Mouse (Mus musculus) midbrain, embryonic 12.5 days (tissue): Measurements from ENCODE around the gene Ssb. TPM values are rescaled to one million over a fixed set of nuclear protein-coding genes. Genes with fewer than 3 reads are reported as not detected.

Source experiments
- ATAC-seq: fragments of 200-750 bp; cut with Nextera tagmentation; 2 replicates; pipeline ENCODE4 v1.8.0; 2017; ENCODE audit warnings: low read depth, moderate TSS enrichment, moderate library complexity; ENCODE audit not compliant: low FRiP score
- H3K27ac ChIP-seq: fragments of 300-500 bp; sonication (generic); replicated peaks from 2 replicates; pipeline ENCODE4 v1.5.1; 2016; ENCODE audit warnings: mild to moderate bottlenecking
- H3K27me3 ChIP-seq: fragments of 300-500 bp; sonication (generic); 2 replicates; pipeline ENCODE4 v1.6.1; 2016; ENCODE audit warnings: mild to moderate bottlenecking
- H3K36me3 ChIP-seq: fragments of 300-500 bp; sonication (generic); 2 replicates; pipeline ENCODE4 v1.6.1; 2016
- H3K4me1 ChIP-seq: fragments of 300-500 bp; sonication (generic); 2 replicates; pipeline ENCODE4 v1.6.1; 2016
- H3K4me2 ChIP-seq: fragments of 300-500 bp; sonication (generic); replicated peaks from 2 replicates; pipeline ENCODE4 v1.6.1; 2016; ENCODE audit warnings: mild to moderate bottlenecking, moderate library complexity
- H3K4me3 ChIP-seq: fragments of 300-500 bp; sonication (generic); 2 replicates; pipeline ENCODE4 v1.5.1; 2016; ENCODE audit warnings: mild to moderate bottlenecking
- H3K9ac ChIP-seq: fragments of 300-500 bp; sonication (generic); replicated peaks from 2 replicates; pipeline ENCODE4 v1.6.1; 2016; ENCODE audit warnings: mild to moderate bottlenecking, moderate library complexity
- H3K9me3 ChIP-seq: fragments of 300-500 bp; sonication (generic); 2 replicates; pipeline ENCODE4 v1.6.1; 2016; ENCODE audit warnings: mild to moderate bottlenecking
- WGBS: fragments of 180-500 bp; shearing (Covaris S2); methylation state at CpG from one replicate; pipeline ENCODE4 v1.1.7; 2016; 5-methylcytosine and 5-hydroxymethylcytosine counted together
- polyA plus RNA-seq: library from polyadenylated mRNA; unstranded; fragments of >200 nt; fragmentation: Nextera tagmentation; extraction: Ambion mirVana; gene quantifications from 2 replicates; pipeline ENCODE4 v1.2.1, GENCODE M21; 2016

Ssb gene
- polyA plus RNA-seq, 1 experiment from 2014 or later = 379 TPM

DNA sequence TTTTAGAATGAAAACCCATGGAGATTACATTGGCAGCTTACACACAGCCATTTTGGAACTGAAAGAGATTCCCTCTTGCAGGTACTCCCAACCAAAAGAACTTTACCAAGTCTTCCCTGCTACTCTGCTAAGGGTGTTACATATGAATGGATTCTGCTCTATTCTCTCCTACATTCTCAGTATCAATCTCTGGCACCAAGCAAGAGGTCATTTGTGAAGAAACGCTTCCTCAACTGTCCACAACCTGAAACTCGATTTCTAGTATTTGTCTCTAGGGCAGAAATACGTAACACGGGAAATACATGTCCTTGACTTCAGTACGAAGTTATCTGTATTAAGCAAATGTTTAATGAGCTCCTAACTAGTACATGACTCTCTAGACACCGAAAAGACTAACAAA, 23.2 kb downstream of the Ssb start:
- Histone ChIP-seq H3K36me3 (no peaks in the 10 kb centered on the region), H3K27me3 (no peaks in the 10 kb centered on the region), H3K27ac (no peak overlapping the region), H3K9me3 (no peaks in the 10 kb centered on the region), H3K4me1 (peaks cover 12% of the 10 kb centered on the region), H3K9ac (peak overlapping the region; percentile 79; the same call in 1 of the 2 replicates), H3K4me3 (peak overlapping the region; percentile 63), H3K4me2 (peak overlapping the region; percentile 70)
- 65% methylated on average over 6 of the region's 6 CpGs for WGBS
- ATAC-seq = no peak

DNA sequence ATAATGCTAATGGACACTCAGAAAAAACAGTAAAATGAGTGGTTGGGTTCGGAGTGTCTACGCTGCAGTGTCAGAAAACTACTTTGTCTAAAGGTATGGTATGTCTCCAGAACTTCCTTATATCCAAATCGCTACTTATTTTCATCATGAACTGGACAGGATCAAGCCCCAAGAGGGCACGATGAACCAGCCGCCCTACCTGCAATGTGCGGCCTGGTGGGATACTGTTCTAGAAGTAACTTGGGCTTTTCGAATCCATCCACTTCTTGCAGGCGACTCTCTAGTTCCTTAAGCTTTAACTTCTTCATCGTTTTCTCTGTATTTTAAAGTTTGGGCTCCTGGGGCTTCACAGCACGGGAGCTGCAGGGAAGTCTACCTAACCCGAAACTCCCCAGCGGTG, 23.7 kb downstream of the Ssb start:
- Histone ChIP-seq H3K36me3 (no peaks in the 10 kb centered on the region), H3K9ac (peak overlapping the region; percentile 79), H3K4me3 (peak overlapping the region; percentile 63), H3K27me3 (no peaks in the 10 kb centered on the region), H3K4me1 (peaks cover 12% of the 10 kb centered on the region), H3K9me3 (no peaks in the 10 kb centered on the region), H3K4me2 (peak overlapping the region; percentile 70), H3K27ac (no peak overlapping the region)
- 8% methylated on average over 12 of the region's 12 CpGs for WGBS
- no peak for ATAC-seq

DNA sequence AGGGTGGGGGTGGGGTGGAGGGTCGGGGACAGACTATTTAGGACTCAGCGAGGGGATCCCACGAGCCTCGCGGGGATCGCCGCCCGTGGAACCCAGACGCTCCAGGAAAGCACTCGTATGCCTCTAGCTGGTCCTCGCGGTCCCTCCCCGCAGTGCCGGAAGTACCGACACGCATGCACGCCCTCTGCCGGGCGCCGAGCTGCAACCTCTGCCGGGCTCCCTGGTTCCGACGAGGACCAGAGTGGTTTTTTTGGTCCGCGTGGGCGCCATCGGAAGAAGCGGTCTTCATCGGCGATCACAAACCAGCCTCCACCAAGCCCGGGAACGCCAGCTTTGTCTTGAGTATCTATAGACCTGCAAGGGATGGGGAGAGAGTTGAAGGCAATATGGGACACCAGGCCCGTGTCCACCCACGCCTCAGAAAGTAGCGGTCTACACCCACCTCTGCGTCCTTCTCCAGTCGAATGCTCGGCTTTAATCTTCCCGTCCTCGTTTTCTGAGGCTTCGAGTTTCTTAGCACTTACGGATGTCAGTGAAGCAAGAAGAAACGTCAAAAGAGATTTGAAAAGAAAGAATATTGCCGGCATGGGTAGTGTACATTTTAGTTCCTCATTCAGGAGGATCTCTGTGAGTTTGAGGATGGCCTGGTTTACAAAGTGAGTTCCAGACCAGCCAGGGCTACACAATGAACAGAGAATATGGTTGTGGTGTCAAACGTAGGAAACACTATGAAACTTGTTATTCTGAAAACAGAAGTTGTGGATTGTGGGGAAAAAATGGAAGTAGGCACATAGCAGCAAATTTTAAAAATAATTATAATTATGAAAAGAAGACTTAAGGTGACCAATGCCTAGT, 24.3 kb downstream of the Ssb start, which contains the start of gene Mettl5:
Gene Mettl5 (minus strand): TSS at position 165 of the 855 bp plus-strand sequence.
- H3K27ac ChIP-seq = 0 out of 2 replicates have a peak within 1 kb of the TSS, but pooled peaks have one; percentile 27
- WGBS = 2% methylated on average over 45 of the region's 45 CpGs
- H3K4me3 ChIP-seq = peak within 1 kb of the TSS; percentile 63
- H3K27me3 ChIP-seq = no peaks in the 10 kb centered on the region
- peak; percentile 94 for ATAC-seq
- H3K9me3 ChIP-seq = no peaks in the 10 kb centered on the region
- peak within 1 kb of the TSS; percentile 79 for H3K9ac ChIP-seq
- H3K4me2 ChIP-seq = peak within 1 kb of the TSS; percentile 70
- H3K36me3 ChIP-seq = no peaks in the 10 kb centered on the region
- H3K4me1 ChIP-seq = peaks cover 12% of the 10 kb centered on the region

DNA sequence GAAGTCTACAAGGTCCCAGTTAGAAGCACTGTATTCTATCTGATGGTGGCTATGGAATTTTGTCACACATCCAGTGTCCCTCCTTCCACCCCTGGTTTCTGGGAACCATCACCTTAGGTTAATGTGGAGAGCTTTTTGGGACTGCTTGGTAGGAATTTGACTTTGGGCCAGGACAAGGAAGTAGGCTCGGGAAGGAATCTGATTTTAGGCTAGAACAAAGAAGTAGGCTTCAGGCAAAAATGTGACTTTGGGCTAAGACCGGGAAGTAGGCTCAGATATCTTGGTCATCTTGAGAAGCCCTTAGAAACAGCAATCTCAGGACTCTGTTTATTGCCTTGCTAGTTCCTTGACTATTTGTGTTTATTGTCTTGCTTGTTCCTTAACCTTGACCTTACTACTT, 27.6 kb downstream of the Ssb start:
- H3K4me3 ChIP-seq = no peak overlapping the region
- H3K4me1 ChIP-seq = peaks cover 12% of the 10 kb centered on the region
- no peaks in the 10 kb centered on the region for H3K9me3 ChIP-seq
- no peaks in the 10 kb centered on the region for H3K27me3 ChIP-seq
- no peak overlapping the region for H3K9ac ChIP-seq
- no peak for ATAC-seq
- H3K27ac ChIP-seq = no peak overlapping the region
- WGBS = 88% methylated on average over 2 of the region's 2 CpGs
- H3K36me3 ChIP-seq = no peaks in the 10 kb centered on the region
- no peak overlapping the region for H3K4me2 ChIP-seq

- H3K9me3 ChIP-seq = no peaks in the 10 kb centered on the region
- peaks cover 2% of the 10 kb centered on the region; the same call in 1 of the 2 replicates for H3K4me1 ChIP-seq
- no peak overlapping the region for H3K9ac ChIP-seq
- H3K27ac ChIP-seq = no peak overlapping the region
- H3K27me3 ChIP-seq = no peaks in the 10 kb centered on the region
- ATAC-seq = no peak
- 77% methylated on average over 7 of the region's 7 CpGs for WGBS
- no peak overlapping the region for H3K4me2 ChIP-seq
- no peaks in the 10 kb centered on the region for H3K36me3 ChIP-seq
- no peak overlapping the region for H3K4me3 ChIP-seq
Observed at GRCm38 (mm10) chr2:69890843-69891242, 29.5 kb downstream of the Ssb start.

DNA sequence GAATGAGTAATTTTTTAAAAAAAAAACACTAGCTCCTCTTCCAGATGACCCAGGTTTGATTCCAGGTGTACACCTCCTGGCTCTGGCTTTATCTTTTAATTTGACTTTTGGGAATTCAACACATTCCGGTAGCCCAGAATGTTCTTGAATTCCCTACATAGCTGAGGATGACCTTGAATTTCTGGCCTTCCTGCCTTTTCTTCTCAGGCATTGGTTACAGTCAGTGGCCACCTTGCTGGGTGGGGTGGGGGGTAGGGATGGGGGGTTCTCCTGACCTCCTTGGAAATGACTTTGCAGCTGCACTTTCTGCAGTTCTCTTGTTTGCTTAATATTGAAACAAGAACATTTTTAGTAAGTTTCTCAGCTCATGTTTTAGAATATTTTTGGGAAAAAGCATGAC, 31.8 kb downstream of the Ssb start:
- H3K36me3 ChIP-seq = no peaks in the 10 kb centered on the region
- WGBS = 84% methylated on average over 1 of the region's 1 CpGs
- H3K27me3 ChIP-seq = no peaks in the 10 kb centered on the region
- no peak overlapping the region for H3K27ac ChIP-seq
- H3K9me3 ChIP-seq = no peaks in the 10 kb centered on the region
- no peak for ATAC-seq
- no peak overlapping the region for H3K4me3 ChIP-seq
- no peak overlapping the region for H3K9ac ChIP-seq
- H3K4me1 ChIP-seq = peaks cover 2% of the 10 kb centered on the region; the same call in 1 of the 2 replicates
- no peak overlapping the region for H3K4me2 ChIP-seq

DNA sequence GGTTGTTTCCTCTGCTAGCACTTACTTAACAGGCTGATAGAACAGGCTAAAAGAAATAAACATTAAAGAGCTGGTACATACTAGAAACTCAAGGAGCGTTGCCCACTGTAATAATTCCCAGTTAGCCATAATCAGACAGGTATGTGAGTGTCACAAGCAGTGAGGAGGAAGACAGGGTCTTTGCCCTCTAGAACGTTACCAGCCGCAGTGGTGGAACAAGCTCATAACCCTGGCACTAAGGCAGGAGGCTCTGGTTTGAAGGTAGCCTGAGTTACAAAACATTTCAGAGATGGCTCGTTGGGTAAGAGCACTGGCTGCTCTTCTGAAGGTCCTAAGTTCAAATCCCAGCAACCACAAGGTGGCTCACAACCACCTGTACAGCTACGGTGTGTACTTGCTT, 32.5 kb downstream of the Ssb start:
- WGBS = 86% methylated on average over 5 of the region's 5 CpGs
- no peak overlapping the region for H3K4me2 ChIP-seq

DNA sequence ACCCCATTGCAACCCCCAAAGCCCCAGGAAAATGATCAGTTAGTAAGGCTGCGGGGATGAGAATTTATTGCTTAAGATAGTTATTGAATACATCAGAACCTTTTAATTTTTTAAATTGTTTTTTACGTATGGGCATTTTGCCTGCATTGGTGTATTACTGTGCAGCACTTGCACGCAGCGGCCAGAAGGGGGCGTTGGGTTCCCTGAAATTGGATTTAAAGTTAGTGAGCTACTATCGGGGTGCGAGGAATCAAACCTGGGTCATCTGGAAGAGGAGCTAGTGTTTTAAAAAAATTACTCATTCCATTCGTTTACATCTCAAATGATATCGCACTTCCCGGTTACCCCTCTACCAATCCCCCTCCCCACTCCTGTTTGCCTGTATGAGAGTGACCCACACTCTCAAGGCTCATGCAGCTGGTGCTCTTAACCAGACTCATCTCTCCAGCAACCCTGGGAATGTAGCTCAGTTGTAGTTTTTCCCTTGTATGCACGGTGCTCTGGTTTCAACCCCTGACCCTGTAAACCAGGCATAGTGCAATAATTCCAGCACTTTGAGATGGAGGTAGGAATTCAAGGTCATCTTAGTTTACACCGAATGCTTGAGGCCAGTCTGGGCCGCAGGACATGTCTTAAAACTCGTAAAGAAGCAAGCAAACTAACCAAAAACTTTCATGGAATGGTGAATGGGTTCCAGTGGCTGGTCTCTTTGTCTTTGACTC, 34.3 kb downstream of the Ssb start:
- ATAC-seq = no peak

More for the DNA sequence above, 32.5 kb downstream of the Ssb start:
- Histone ChIP-seq H3K27ac (no peak overlapping the region), H3K4me3 (no peak overlapping the region), H3K27me3 (no peaks in the 10 kb centered on the region), H3K9me3 (no peaks in the 10 kb centered on the region), H3K4me1 (peaks cover 9% of the 10 kb centered on the region), H3K9ac (no peak overlapping the region), H3K36me3 (no peaks in the 10 kb centered on the region)
- no peak for ATAC-seq

DNA sequence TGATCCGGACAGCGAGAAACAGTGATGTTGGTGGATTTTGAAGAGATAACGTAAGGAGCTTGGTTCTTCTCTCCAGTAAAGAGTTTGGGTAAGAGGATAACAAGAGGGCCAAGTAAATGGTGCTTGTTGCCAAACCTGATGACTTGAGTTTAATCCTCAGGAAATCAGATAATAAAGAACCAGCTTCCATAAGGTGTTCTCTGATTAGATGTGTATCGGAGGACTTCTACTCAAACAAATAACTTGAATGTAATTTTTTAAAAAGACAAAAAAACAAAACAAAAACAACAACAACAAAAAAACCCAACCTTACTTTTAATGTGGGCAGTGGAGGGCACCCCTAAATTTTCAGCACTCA, 34.8 kb downstream of the Ssb start:
- Histone ChIP-seq H3K4me1 (peaks cover 13% of the 10 kb centered on the region), H3K9ac (no peak overlapping the region), H3K4me2 (no peak overlapping the region), H3K9me3 (no peaks in the 10 kb centered on the region), H3K27me3 (no peaks in the 10 kb centered on the region), H3K27ac (no peak overlapping the region), H3K36me3 (peaks cover 3% of the 10 kb centered on the region; the same call in 1 of the 2 replicates), H3K4me3 (no peak overlapping the region)
- no peak for ATAC-seq
- 95% methylated on average over 4 of the region's 4 CpGs for WGBS

More for the DNA sequence above, 34.3 kb downstream of the Ssb start:
- WGBS = 58% methylated on average over 14 of the region's 14 CpGs
- H3K27ac ChIP-seq = no peak overlapping the region
- no peaks in the 10 kb centered on the region for H3K9me3 ChIP-seq
- peaks cover 13% of the 10 kb centered on the region for H3K4me1 ChIP-seq
- H3K36me3 ChIP-seq = peaks cover 3% of the 10 kb centered on the region; the same call in 1 of the 2 replicates
- no peak overlapping the region for H3K4me2 ChIP-seq
- no peak overlapping the region for H3K9ac ChIP-seq
- no peaks in the 10 kb centered on the region for H3K27me3 ChIP-seq
- no peak overlapping the region for H3K4me3 ChIP-seq

GRCm38 (mm10) chr2:69897039-69897617, 35.8 kb downstream of the Ssb start, which contains the start of gene Ubr3:
Gene Ubr3 (plus strand): TSS chr2:69897246.
- ATAC-seq = peak; percentile 98
- Histone ChIP-seq H3K4me1 (peaks cover 13% of the 10 kb centered on the region), H3K9ac (peak within 1 kb of the TSS; percentile 99), H3K9me3 (no peaks in the 10 kb centered on the region), H3K27me3 (no peaks in the 10 kb centered on the region), H3K4me2 (peak within 1 kb of the TSS; percentile 95), H3K27ac (peak within 1 kb of the TSS; percentile 95), H3K4me3 (peak within 1 kb of the TSS; percentile 99), H3K36me3 (peaks cover 3% of the 10 kb centered on the region; the same call in 1 of the 2 replicates)
- WGBS = 0% methylated on average over 42 of the region's 65 CpGs

DNA sequence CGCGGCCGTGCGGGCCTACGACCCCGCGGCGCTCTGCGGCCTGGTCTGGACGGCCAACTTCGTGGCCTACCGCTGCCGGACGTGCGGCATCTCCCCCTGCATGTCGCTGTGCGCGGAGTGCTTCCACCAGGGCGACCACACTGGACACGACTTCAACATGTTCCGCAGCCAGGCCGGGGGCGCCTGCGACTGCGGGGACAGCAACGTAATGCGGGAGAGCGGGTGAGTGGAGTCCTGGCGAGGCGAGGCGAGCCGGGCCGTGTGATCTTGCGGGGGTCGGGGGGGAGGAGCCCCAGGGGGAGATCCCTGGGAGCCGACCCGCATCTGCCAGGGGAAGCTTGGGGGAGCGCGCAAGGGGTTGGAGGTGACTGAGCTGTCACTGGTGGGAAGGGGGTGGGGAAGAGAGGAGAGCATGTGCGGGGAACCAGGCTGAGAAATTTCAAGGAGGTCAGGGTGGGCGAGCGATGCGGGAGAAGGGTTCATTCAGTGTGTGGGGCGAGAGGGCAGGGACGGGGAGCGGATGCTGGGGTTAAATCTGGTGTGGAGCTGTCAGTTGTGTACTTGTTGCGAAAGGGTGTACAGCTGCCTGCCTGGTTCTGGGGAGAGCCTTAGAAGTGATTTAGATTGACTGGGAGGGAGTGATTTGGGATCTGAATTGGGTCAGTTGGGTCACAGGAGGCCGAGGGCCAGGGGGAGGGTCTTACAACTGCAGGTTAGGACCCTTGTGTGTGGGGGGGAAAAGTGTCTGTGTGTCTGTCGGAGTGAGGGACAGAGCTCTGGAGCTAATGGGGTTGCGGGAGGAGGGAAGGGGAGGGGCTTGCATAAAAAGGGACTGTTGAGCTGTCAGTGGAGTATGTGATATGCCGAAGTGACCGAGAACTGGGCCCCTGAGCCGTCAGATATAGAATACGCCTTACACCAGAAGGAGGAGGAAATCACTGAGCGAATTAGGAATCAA, 36.5 kb downstream of the Ssb start:
- Histone ChIP-seq H3K36me3 (peaks cover 3% of the 10 kb centered on the region; the same call in 1 of the 2 replicates), H3K27me3 (no peaks in the 10 kb centered on the region), H3K27ac (peak overlapping the region; percentile 95), H3K9ac (peak overlapping the region; percentile 99), H3K9me3 (no peaks in the 10 kb centered on the region), H3K4me3 (peak overlapping the region; percentile 99), H3K4me2 (peak overlapping the region; percentile 95), H3K4me1 (peaks cover 13% of the 10 kb centered on the region)
- ATAC-seq = peak; percentile 51
- under 1% methylated on average over 50 of the region's 55 CpGs for WGBS
